Mouse (Mus musculus): ENCODE measurements around the gene Slc51a. TPM values are rescaled to one million over a fixed set of nuclear protein-coding genes. Genes with fewer than 3 reads are reported as not detected.
A peak's percentile ranks its signal among the peaks of the same experiment; 100 is the strongest.
"Not testable (repeated sequence)": the region's sequence is repeated elsewhere in the genome, so short reads cannot be mapped to it uniquely, and the experiment has no call there.

Gene Slc51a
- polyA plus RNA-seq, 1 experiment from 2014 or later, result 2.9 TPM

DNA sequence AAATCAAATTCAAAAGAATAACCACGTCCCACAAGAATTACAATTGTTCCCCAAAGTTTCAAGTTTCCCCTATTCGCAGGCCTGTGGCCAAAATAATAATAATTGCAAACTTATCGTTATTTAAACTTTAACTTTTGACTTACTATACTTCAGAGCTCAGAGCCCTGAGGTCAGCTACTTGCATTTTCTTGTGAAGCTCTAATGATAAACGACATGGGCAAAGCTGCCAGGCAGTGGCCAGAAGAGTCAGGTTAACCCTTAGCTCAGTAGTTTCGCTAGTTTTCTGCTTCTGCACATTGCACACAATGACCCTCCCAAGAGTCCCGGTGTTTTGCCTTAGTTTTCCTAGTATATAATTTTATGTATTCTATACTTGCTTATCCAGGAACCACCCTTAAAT, 6.7 kb upstream of the Slc51a start:
- not testable (repeated sequence) for H3K27me3 ChIP-seq (replicated peaks); H3K9ac ChIP-seq; H3K4me1 ChIP-seq (replicated peaks); H3K27ac ChIP-seq (ENCODE audit: poor library complexity, severe bottlenecking); ATAC-seq (ENCODE audit: insufficient number of reproducible peaks, low FRiP score); H3K4me3 ChIP-seq; H3K4me2 ChIP-seq; H3K9me3 ChIP-seq (replicated peaks); H3K36me3 ChIP-seq
- WGBS, result 69% methylated on average over 6 of the region's 6 CpGs

DNA sequence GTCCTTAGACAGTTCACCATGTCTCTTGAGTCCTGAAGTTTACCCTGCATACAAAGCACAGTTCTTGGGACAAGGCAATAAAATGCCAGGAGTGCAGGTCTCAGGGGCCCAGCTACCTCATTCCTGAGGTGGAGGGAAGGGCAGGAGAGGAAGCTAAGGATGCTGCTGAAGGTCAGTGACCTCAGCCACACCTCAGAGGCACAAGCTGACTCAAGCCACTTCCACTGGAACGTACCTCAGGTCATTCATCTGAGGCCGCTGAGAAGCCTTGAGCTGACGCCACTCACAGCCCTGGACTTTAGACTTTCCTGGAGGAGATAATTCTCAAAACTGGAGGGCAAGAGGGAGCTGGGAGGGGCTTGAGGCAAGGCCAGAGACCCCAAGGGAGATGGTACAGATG, 1.3 kb upstream of the Slc51a start:
- WGBS, result 80% methylated on average over 3 of the region's 3 CpGs

DNA sequence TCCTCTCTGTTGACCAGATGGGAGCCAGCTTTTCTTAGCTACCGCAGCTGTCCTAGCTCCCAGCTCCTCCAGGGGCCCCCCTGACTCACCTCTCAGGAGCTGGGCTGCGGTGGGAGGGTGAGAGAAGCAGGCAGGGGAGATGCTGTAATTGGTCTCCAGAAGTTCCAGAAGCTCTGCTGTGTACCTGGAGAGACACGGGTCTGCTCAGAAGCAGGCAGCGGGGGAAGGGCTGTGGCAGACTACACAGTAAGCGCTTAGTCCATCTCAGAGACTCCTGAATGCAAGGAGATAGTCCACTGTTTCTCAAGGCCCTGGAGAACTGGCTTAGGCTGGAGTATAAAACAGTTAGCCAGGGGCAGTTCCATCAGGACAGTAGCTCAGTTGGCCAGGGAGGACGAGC, 1.6 kb downstream of the Slc51a start:
- no peak overlapping the region for H3K4me3 ChIP-seq
- H3K9ac ChIP-seq, result no peak overlapping the region
- no peaks in the 10 kb centered on the region for H3K9me3 ChIP-seq (replicated peaks)
- H3K27me3 ChIP-seq (replicated peaks), result 0 out of 2 replicates have a peak, but pooled peaks cover 3% of the 10 kb centered on the region
- ATAC-seq (ENCODE audit: insufficient number of reproducible peaks, low FRiP score), result no peak
- no peaks in the 10 kb centered on the region for H3K36me3 ChIP-seq
- no peak overlapping the region for H3K27ac ChIP-seq (ENCODE audit: poor library complexity, severe bottlenecking)
- 66% methylated on average over 6 of the region's 6 CpGs for WGBS
- no peak overlapping the region for H3K4me2 ChIP-seq
- peaks cover 39% of the 10 kb centered on the region for H3K4me1 ChIP-seq (replicated peaks)

More for the DNA sequence above, 1.3 kb upstream of the Slc51a start:
- Histone ChIP-seq H3K36me3 (no peaks in the 10 kb centered on the region), H3K27ac (ENCODE audit: poor library complexity, severe bottlenecking) (no peak overlapping the region), H3K9me3 (replicated peaks) (no peaks in the 10 kb centered on the region), H3K4me3 (no peak overlapping the region), H3K9ac (no peak overlapping the region), H3K27me3 (replicated peaks) (0 out of 2 replicates have a peak, but pooled peaks cover 3% of the 10 kb centered on the region), H3K4me1 (replicated peaks) (peaks cover 38% of the 10 kb centered on the region), H3K4me2 (no peak overlapping the region)
- no peak for ATAC-seq (ENCODE audit: insufficient number of reproducible peaks, low FRiP score)

DNA sequence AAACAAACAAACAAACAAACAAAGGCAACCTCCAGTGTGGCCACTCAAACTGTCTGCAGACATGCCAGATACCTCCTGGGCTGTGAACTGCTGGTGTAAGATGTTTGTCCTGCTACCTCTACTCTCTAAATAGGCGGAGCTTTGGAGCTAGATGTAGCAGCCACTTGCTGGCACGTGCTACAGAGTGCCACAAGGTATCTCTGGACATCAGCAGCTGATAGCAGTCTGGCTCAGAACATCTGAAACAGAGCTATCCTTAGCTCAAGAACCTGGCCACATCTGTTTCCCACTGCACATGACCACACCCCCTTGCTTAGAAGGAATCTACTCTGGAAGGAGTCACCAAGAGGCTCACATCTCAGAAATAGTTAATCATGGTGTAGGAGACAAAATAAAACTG, 2.5 kb downstream of the Slc51a start:
- Histone ChIP-seq H3K4me3 (no peak overlapping the region), H3K27ac (ENCODE audit: poor library complexity, severe bottlenecking) (no peak overlapping the region), H3K4me2 (no peak overlapping the region), H3K9me3 (replicated peaks) (no peaks in the 10 kb centered on the region), H3K36me3 (no peaks in the 10 kb centered on the region), H3K27me3 (replicated peaks) (0 out of 2 replicates have a peak, but pooled peaks cover 3% of the 10 kb centered on the region), H3K4me1 (replicated peaks) (peaks cover 39% of the 10 kb centered on the region), H3K9ac (no peak overlapping the region)
- WGBS, result 54% methylated on average over 2 of the region's 2 CpGs
- ATAC-seq (ENCODE audit: insufficient number of reproducible peaks, low FRiP score), result no peak

DNA sequence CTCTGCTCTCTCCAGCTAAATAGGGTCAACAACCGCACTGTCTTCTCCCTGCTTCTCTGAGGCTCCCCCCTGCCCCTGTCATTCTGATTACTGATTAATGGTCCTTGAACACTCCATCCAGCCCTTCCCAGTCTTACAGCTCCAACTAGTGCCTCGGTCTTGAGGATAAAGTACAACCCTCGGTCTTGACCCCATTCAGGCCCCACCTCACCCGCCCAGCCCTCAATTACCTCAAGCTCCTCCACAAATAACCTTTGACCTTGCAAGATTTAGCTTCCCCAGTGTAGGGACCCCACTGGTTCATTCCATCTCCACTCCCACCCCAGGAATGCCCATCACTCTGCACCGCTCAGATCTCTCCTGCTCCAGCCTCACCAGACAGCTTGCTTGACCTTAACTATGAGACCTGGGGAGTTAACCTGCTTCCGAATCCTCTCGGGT, 3.2 kb downstream of the Slc51a start:
- no peak for ATAC-seq (ENCODE audit: insufficient number of reproducible peaks, low FRiP score)
- 0 out of 2 replicates have a peak, but pooled peaks cover 3% of the 10 kb centered on the region for H3K27me3 ChIP-seq (replicated peaks)
- no peak overlapping the region for H3K4me2 ChIP-seq
- 46% methylated on average over 7 of the region's 7 CpGs for WGBS
- H3K9me3 ChIP-seq (replicated peaks), result no peaks in the 10 kb centered on the region
- no peak overlapping the region for H3K4me3 ChIP-seq
- H3K9ac ChIP-seq, result no peak overlapping the region
- peaks cover 40% of the 10 kb centered on the region for H3K4me1 ChIP-seq (replicated peaks)
- H3K36me3 ChIP-seq, result no peaks in the 10 kb centered on the region
- H3K27ac ChIP-seq (ENCODE audit: poor library complexity, severe bottlenecking), result no peak overlapping the region

DNA sequence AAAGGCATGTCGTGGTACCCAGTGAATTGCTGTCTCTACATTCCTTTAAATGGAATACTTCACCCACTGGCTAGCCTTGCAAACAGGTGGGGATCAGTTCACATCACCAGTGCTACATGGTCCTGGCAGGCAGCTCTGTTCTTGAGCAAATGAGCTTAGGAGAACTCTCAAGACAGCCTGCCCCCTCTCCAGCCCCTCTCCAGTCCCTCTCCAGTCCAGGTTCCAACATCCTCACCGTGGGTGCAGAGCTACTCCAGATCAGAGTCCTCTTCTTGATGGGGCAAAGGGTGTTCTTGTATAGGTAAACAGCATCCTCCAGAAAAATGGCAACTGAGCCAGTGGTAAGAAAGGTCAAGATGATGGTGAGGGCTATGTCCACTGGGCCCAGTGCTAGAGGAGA, 8.3 kb downstream of the Slc51a start:
- Histone ChIP-seq H3K9me3 (replicated peaks) (no peaks in the 10 kb centered on the region), H3K36me3 (no peaks in the 10 kb centered on the region; the same call in 1 of the 2 replicates), H3K4me3 (no peak overlapping the region), H3K27me3 (replicated peaks) (0 out of 2 replicates have a peak, but pooled peaks cover 3% of the 10 kb centered on the region), H3K9ac (no peak overlapping the region), H3K27ac (ENCODE audit: poor library complexity, severe bottlenecking) (no peak overlapping the region), H3K4me2 (no peak overlapping the region), H3K4me1 (replicated peaks) (peaks cover 30% of the 10 kb centered on the region)
- WGBS, result 77% methylated on average over 2 of the region's 2 CpGs
- no peak for ATAC-seq (ENCODE audit: insufficient number of reproducible peaks, low FRiP score)

DNA sequence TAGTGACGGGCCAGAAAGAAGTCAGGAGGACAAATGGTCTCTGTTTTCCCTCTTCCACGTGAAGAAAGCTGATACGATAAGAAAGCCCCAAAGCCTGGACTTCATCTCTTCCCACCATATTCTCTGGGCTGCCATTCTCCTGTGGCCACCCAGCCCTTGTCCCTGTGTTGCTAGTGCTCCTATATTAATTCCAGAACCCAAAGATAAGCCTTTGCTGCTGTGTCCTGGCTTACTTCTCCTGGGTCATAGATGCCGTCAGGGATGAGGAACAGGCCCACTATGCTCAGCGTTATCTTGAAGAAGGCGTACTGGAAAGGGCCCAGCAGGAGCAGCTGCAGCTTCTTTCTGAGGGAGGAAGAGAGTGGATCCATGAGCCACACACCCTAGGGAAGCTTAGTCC, 10.4 kb downstream of the Slc51a start:
- H3K4me1 ChIP-seq (replicated peaks), result peaks cover 28% of the 10 kb centered on the region
- no peak overlapping the region for H3K4me3 ChIP-seq
- H3K9me3 ChIP-seq (replicated peaks), result no peaks in the 10 kb centered on the region
- WGBS, result 22% methylated on average over 6 of the region's 6 CpGs
- H3K27ac ChIP-seq (ENCODE audit: poor library complexity, severe bottlenecking), result no peak overlapping the region
- no peak overlapping the region for H3K9ac ChIP-seq
- no peaks in the 10 kb centered on the region for H3K27me3 ChIP-seq (replicated peaks)
- peak; percentile 48 for ATAC-seq (ENCODE audit: insufficient number of reproducible peaks, low FRiP score)
- H3K36me3 ChIP-seq, result peaks cover 14% of the 10 kb centered on the region
- H3K4me2 ChIP-seq, result no peak overlapping the region

DNA sequence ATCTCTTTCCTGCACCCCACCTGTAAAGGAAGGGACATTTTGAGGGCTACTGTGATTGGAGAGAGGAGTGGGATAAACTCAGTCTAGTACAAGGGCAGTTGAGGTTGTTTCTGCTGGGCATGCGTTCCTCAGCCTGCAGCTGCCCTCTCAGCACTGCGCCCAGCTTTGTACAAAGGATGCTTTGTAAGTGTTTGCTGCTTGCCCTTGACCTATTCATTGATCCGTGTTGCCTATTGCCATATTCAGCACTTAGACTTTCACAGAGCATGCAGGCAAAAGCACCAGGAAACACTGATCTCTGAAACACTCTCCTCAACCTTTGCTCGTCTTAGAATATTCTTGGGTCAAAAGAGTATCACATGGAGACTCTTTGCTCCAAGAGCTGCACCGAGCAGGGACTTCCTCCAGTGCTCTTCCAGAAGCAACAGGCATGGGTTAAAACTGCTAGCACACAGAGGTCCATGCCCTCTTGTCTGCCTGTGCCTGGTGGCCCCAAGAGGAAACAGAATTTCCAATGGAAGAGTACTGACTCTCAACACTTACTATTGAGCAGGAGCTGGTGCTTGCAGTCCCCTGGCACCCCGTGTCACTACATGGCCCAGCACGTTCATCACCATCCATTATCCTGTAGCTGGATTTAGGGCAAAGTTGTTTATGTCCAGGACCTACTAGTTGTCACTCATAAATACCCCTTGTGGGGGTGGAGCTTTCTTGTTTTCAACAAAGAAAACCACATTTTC, 15.2 kb downstream of the Slc51a start:
- 88% methylated on average over 7 of the region's 7 CpGs for WGBS
- Histone ChIP-seq H3K27me3 (replicated peaks) (no peaks in the 10 kb centered on the region), H3K4me1 (replicated peaks) (peaks cover 15% of the 10 kb centered on the region), H3K4me2 (no peak overlapping the region), H3K9me3 (replicated peaks) (no peaks in the 10 kb centered on the region), H3K9ac (no peak overlapping the region), H3K4me3 (no peak overlapping the region), H3K27ac (ENCODE audit: poor library complexity, severe bottlenecking) (no peak overlapping the region), H3K36me3 (peaks cover 55% of the 10 kb centered on the region)
- ATAC-seq (ENCODE audit: insufficient number of reproducible peaks, low FRiP score), result no peak

DNA sequence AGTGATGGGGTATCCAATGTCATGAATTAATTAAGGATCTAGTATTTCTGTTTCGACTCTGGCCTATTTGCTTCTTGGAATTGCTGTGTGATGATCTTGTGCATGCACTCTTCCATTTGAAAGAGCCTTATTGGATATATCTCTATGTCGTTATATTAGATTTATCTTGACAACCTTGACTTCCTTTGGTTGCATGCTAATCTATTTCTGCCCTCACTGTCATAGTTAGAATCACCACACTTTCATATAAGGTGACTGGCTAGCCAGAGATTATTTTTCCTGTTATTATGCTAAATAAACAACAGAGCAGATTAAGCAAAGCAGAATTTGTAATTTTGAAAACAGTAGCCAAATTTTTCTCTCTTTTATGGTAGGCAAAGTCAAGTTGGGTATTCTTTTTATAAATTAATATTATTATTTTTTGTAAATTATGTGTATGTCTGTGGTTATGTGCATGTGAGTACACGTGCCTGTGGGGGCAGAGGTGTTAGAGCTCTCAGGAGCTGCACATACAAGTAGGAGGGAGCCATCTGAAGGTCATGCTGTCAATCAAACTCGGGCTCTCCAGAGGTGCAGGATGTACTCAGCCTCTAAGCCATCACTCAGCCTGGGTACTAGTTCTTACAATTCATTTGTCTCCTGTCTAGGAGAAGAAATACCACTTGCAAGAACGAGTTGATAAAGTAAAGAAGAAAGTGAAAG, 18.1 kb downstream of the Slc51a start:
- H3K9ac ChIP-seq, result no peak overlapping the region
- 0 out of 2 replicates have a peak, but pooled peaks cover 6% of the 10 kb centered on the region for H3K4me1 ChIP-seq (replicated peaks)
- ATAC-seq (ENCODE audit: insufficient number of reproducible peaks, low FRiP score), result no peak
- H3K36me3 ChIP-seq, result peaks cover 70% of the 10 kb centered on the region
- WGBS, result 66% methylated on average over 5 of the region's 5 CpGs
- no peak overlapping the region for H3K4me3 ChIP-seq
- H3K9me3 ChIP-seq (replicated peaks), result no peaks in the 10 kb centered on the region
- no peak overlapping the region for H3K4me2 ChIP-seq
- H3K27ac ChIP-seq (ENCODE audit: poor library complexity, severe bottlenecking), result no peak overlapping the region
- H3K27me3 ChIP-seq (replicated peaks), result no peaks in the 10 kb centered on the region

DNA sequence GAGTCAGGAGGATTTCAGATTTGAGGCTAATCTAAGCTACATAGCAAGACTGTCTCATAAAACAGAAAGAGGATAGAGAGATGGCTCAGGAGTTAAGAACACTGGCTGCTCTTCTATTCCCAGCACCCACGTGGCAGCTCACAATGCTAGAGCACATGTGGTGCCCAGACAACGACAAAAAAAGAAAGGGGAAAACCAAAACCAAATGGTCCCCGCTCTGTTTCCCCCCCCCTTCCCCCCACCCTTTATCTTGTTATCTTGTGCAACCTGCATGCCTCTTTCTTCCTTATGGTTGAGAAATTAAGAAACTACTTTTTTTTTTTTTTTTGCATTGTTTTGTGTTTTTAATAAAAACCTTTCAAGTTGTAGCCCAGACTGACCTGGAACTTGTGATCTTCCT, 19.2 kb downstream of the Slc51a start:
- Histone ChIP-seq H3K9ac (no peak overlapping the region), H3K27me3 (replicated peaks) (no peaks in the 10 kb centered on the region), H3K27ac (ENCODE audit: poor library complexity, severe bottlenecking) (no peak overlapping the region), H3K4me2 (no peak overlapping the region), H3K9me3 (replicated peaks) (no peaks in the 10 kb centered on the region), H3K4me3 (no peak overlapping the region), H3K36me3 (peaks cover 74% of the 10 kb centered on the region), H3K4me1 (replicated peaks) (peaks cover 8% of the 10 kb centered on the region; the same call in 1 of the 2 replicates)
- 76% methylated on average over 3 of the region's 3 CpGs for WGBS
- ATAC-seq (ENCODE audit: insufficient number of reproducible peaks, low FRiP score), result no peak

DNA sequence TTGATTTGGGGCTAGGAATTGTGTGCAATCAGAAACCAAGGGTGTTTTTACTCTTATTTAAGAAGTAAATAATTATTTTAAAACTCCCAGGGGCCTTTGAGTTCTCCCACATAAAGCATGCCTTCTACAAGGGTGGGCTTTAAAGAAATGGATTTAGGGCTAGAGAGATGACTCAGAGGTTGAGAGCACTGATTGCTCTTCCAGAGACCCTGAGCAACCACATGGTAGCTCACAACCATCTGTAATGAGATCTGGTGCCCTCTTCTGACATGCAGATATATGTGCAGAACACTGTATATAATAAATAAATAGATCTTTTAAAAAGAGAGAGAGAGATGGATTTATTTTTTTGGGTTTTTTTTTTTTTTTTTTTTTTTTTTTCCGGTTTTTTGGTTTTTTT, 22.8 kb downstream of the Slc51a start:
- no peaks in the 10 kb centered on the region for H3K27me3 ChIP-seq (replicated peaks)
- no peak overlapping the region for H3K4me2 ChIP-seq
- peaks cover 56% of the 10 kb centered on the region for H3K36me3 ChIP-seq
- no peak for ATAC-seq (ENCODE audit: insufficient number of reproducible peaks, low FRiP score)
- 0% methylated on average over 1 of the region's 1 CpGs for WGBS
- peaks cover 21% of the 10 kb centered on the region for H3K4me1 ChIP-seq (replicated peaks)
- H3K9ac ChIP-seq, result no peak overlapping the region
- H3K4me3 ChIP-seq, result no peak overlapping the region
- no peak overlapping the region for H3K27ac ChIP-seq (ENCODE audit: poor library complexity, severe bottlenecking)
- H3K9me3 ChIP-seq (replicated peaks), result no peaks in the 10 kb centered on the region

All from heart, embryonic 12.5 days (tissue).